Mouse (Mus musculus): Measurements from ENCODE around the gene Cldn4.
"Not testable (repeated sequence)": the region's sequence is repeated elsewhere in the genome, so short reads cannot be mapped to it uniquely, and the experiment has no call there.

Cldn4 gene

GRCm38 (mm10) chr5:134946857-134947255 lies at the start of gene Cldn4:
Gene Cldn4 (minus strand): TSS chr5:134946934.
- DNase-seq, result no peak

DNA sequence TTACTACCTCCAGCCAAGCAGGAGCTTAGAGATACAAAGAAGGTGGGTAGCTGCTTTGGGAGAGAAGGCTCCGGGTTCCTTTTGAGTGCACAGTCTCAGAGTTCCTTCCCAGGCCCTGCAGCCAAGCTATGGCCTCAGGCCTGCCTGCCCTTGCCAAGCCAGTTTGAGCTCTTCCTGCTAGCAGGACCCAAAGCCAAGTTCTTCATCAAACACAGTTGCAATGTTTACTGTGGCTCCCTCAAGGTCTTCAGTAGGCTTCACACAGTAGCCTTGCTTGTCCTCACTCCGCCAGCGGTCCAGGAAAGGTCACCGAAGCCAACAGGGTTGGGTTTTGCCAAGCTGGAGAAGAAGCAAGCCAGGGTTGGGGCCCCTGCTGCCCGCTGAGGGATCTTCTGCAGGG lies 45.8 kb upstream of the Cldn4 start:
- no peak for DNase-seq

DNA sequence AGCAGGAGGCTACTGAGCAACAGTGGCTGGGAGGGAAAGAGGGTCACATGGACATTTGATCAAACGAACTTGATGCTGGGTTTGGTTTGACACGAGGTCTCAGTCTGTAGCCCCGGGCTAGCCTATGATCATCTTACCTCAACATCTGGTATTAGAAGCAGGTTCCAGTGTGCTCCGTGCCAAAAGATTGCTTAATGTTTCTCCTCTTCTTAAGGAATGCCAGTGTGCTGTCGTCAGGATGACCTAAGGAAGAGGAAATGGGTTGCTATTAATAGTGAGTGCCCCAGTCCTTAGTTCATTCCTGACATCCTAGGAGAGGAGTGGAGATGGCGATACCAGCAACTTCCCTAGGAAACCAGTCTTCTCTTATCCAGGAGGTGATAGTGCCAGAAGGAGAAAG lies 43.0 kb upstream of the Cldn4 start:
- no peak for DNase-seq

DNA sequence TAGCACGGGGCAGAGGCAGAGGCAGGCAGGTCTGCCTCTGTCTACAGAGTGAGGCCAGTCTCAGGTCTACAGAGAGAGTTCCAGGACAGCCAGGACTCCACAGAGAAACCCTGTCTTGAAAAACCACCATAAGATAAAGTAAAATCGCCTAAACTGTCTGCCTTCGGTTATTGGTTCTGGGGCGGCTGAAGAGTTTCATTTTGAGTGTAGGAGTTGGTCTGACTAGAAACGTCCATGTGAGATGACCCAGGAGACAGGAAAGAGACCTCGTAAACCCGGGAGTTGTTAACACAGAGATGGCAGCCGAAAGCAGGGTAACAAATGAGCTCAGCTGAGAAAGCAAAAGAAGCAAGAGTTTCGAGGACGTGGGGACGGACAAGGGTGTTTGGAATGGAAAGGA lies 42.4 kb upstream of the Cldn4 start:
- DNase-seq, result no peak

DNA sequence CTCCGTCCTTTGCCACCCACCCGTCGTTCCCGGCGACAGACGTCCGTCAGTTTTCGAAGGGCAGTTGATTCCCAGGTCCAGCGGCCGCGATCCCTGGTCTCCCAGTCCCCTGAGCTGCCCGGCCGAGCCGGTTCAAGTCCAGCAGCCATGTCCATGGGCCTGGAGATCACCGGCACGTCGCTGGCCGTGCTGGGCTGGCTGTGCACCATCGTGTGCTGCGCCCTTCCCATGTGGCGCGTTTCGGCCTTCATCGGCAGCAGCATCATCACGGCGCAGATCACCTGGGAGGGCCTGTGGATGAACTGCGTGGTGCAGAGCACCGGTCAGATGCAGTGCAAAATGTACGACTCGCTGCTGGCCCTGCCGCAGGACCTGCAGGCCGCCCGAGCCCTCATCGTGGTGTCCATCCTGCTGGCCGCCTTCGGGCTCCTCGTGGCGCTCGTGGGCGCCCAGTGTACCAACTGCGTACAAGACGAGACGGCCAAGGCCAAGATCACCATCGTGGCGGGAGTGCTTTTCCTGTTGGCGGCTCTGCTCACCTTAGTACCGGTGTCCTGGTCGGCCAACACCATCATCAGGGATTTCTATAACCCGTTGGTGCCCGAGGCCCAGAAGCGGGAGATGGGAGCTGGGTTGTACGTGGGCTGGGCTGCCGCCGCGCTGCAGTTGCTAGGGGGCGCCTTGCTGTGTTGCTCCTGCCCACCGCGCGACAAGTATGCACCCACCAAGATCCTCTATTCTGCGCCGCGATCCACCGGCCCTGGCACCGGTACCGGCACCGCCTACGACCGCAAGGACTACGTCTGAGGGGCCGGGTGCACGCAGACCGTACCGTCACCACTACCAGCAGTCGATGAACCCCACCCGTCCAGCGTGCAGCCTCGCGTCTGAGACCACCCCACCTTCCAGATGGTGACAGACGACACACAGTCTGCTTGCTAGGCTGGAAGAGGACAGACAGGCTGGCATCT lies 39.8 kb upstream of the Cldn4 start:
- no peak for DNase-seq

- peak; percentile 94 for DNase-seq
Observed at GRCm38 (mm10) chr5:134985633-134986297, 39.0 kb upstream of the Cldn4 start, which contains the start of gene Cldn3. Gene Cldn3 (plus strand): TSS chr5:134986214.

DNA sequence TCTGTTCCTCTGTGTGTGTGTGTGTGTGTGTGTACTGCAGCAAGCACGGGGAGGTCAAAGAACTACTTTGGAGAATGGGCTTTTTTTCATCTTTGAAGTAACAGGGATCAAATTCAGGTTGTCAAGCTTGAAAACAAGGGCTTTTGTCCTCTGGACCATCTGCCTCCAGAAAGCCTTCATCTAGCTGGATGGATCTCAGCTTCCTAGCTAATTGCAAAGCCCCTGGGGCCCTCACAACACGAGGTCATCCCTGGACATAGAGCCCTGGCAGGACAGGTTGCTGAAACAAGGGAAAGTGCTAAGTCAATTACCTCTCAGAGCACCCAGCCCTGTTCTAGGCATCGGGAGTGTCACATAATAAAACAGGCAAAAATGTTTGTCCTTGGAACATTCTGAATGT lies 37.0 kb upstream of the Cldn4 start:
- no peak for DNase-seq

GRCm38 (mm10) chr5:134983111-134983510 lies 36.4 kb upstream of the Cldn4 start:
- DNase-seq, result no peak

DNA sequence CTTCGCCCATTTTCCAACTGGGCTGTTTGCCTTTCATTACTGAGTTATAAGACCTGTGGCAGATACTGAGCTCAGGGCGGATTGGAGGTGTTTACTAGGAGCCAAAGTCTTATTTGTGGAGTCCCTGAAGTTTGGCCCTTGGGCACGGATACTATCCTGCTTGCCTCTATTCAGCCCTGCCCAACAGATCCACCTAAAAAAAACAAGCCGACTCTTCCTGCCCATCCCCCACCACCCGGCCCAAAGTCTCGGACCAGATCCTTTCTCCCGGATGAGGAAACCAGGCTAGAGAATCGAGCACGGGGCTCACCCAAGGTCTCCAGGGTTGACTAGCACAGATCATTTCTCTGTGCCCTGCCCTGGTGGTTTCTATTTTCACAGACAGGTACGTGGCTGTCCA lies 34.4 kb upstream of the Cldn4 start:
- peak; percentile 77 for DNase-seq

- no peak for DNase-seq
Observed at GRCm38 (mm10) chr5:134977837-134978236, 31.1 kb upstream of the Cldn4 start.

GRCm38 (mm10) chr5:134976577-134977250 lies 30.0 kb upstream of the Cldn4 start:
- no peak for DNase-seq

GRCm38 (mm10) chr5:134976164-134976563 lies 29.4 kb upstream of the Cldn4 start:
- no peak for DNase-seq

DNA sequence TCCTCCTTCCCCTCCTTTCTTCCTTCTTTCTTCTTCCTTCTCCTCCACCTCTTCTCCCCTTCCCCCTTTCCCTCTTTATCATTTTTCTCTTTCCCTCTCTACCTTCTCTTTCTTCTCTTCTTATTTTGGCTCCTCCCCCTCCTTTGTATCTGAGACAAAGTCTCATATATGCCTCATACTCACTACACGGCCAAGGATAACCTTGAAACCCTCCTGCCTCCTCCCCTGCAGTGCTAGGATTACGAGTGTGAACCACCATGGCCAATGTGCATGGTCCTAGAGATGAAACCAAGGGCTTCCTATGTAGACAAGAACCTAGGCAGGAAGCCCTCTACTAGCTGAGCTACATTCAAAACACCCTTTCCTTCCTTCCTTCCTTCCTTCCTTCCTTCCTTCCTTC lies 28.2 kb upstream of the Cldn4 start:
- no peak for DNase-seq

GRCm38 (mm10) chr5:134974294-134974693 lies 27.6 kb upstream of the Cldn4 start:
- peak; percentile 85 for DNase-seq

GRCm38 (mm10) chr5:134973526-134973925 lies 26.8 kb upstream of the Cldn4 start:
- DNase-seq, result peak; percentile 85

DNA sequence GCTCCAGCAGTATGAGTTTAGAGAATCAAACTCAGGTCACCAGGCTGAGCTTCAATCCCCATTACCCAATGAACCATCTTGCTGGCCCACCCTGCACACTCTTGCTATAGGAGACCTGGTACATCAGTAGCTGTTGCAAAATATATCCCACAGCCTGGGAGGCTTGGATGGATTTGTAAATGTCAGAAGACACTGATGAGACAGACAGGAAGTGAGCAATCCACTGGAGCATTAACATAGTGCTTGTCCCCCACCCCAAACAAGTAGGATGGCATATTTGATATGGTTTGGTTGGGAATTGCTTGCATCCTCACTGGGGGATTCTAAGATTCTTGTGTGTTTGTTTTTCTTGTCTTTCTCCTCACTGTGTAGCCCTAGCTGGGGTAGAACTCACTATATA lies 26.3 kb upstream of the Cldn4 start:
- no peak for DNase-seq

- no peak for DNase-seq
Observed at GRCm38 (mm10) chr5:134970671-134971070, 23.9 kb upstream of the Cldn4 start.

DNA sequence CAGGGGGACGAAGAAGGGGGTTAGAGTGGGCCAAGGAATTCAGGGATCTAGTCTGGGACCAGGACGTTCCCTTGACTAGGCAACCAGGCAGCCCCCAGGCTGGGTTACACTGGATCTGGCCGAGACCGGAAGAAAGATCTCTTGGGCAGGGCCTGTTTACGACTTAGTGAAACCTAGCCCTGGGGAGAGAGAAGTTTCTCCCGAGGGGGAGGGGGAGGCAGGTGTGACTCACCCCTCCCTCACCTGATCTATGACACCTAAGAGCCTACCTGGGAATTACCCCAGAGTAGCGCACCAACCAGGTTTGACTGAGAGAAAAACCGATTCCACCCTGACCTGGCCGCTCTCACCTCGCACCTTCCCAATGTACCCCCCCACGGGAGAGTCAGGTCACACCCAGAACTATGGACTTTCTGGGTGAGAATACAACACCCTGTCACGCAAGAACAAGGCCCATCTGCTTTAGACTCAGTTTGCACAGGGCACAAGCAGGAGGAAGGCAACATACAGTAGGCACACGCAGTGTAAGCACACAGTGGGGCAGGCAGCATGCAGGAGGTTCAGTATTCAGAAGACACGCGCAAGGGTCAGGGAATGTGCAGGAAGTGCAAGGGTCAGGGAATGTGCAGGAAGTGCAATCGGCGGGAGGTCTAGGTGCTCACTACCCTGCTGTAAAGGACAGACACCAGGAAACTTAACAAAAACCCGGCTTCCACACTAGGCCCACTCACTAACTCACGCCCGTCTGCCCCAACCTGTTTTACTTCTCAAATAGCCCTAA lies 20.6 kb upstream of the Cldn4 start:
- no peak for DNase-seq

DNA sequence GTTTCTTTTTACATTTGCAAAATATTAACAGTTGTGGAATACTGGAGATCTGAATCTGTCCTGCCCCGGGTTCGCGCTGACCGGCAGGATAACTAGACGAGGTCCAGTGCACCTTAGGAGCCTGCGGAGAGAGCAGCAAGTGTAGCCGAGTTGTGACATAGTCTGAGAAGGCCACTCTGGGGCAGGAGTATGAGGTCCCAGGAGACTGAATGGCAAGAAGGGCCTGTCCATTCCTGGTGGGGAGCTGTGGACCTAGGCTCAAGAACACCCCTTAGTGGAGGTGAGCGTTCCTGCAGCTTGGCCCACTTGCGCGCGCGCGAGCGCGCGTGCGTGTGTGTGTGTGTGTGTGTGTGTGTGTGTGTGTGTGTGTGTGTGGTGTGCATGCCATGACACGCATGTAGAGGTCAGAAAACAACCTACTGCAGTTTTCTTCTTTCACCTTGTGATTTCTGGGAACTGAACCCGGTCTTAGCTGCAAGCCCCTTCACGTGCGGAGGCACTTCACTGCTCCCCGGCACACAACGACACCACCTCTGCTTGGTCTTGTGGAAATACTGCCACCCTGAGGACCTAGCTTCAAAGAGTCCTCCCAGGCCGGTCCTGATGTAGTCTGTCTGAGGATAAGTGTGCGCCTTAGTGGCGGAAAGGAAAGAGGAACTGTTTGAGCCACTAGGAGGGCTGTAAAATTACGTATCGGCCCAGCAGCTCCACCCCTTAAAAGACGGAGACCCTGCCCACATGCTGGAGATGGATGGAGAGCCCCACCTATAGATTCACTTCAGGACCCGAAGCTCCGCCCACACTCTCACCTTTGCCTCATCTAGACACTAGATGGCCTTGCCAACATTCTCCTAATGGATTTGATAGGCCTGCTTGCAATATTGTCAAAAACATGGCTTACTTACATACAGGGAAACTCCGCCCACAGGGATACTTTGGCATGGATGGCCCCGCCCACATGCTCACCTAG lies 19.4 kb upstream of the Cldn4 start:
- DNase-seq, result peak; percentile 93

- no peak for DNase-seq
Observed at GRCm38 (mm10) chr5:134965473-134965851, 18.7 kb upstream of the Cldn4 start.

DNA sequence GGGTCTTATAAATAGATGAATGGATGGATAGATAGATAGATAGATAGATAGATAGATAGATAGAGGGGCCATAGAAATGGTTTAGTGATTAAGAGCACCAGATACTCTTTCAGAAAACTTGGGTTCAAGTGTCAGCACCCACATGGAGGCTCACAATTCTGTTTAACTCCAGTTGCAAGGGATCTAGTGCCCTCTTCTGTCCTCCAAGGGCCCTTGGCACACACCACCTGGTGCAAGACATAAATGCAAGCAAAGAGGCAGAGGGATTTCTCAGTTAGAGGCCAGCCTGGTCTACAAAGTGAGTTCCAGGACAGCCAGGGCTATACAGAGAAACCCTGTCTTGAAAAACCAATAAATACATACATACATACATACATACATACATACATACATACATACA lies 17.9 kb upstream of the Cldn4 start:
- not testable (repeated sequence) for DNase-seq

All from heart, adult 11 months (tissue).